Mouse (Mus musculus): Measurements from ENCODE around the gene Fam178b. TPM values are rescaled to one million over a fixed set of nuclear protein-coding genes. Genes with fewer than 3 reads are reported as not detected.

The Fam178b gene
- polyA plus RNA-seq, 1 experiment from 2014 or later, result 3.5 TPM

- ATAC-seq (ENCODE audit: insufficient number of reproducible peaks, low FRiP score, low TSS enrichment, low read depth), result no peak
- Histone ChIP-seq H3K4me2 (replicated peaks) (no peak overlapping the region), H3K9ac (no peak overlapping the region), H3K27ac (replicated peaks) (0 out of 2 replicates have a peak overlapping the region, but pooled peaks have one; percentile 81), H3K4me1 (peaks cover 65% of the 10 kb centered on the region), H3K36me3 (peaks cover 66% of the 10 kb centered on the region), H3K9me3 (replicated peaks) (no peaks in the 10 kb centered on the region), H3K4me3 (replicated peaks) (no peak overlapping the region), H3K27me3 (no peaks in the 10 kb centered on the region)
- 81% methylated on average over 20 of the region's 20 CpGs for WGBS
Measured at GRCm38 (mm10) chr1:36550075-36550863, 132.7 kb downstream of the Fam178b start.

GRCm38 (mm10) chr1:36549491-36549890 lies 133.5 kb downstream of the Fam178b start:
- peak overlapping the region; percentile 12; the same call in 1 of the 2 replicates for H3K4me2 ChIP-seq (replicated peaks)
- no peaks in the 10 kb centered on the region for H3K27me3 ChIP-seq
- ATAC-seq (ENCODE audit: insufficient number of reproducible peaks, low FRiP score, low TSS enrichment, low read depth), result no peak
- no peaks in the 10 kb centered on the region for H3K9me3 ChIP-seq (replicated peaks)
- peaks cover 60% of the 10 kb centered on the region for H3K36me3 ChIP-seq
- H3K27ac ChIP-seq (replicated peaks), result peak overlapping the region; percentile 81; the same call in 1 of the 2 replicates
- 0 out of 2 replicates have a peak overlapping the region, but pooled peaks have one; percentile 6 for H3K9ac ChIP-seq
- H3K4me1 ChIP-seq, result peaks cover 57% of the 10 kb centered on the region
- 70% methylated on average over 18 of the region's 18 CpGs for WGBS
- H3K4me3 ChIP-seq (replicated peaks), result no peak overlapping the region

GRCm38 (mm10) chr1:36548771-36549170 lies 134.2 kb downstream of the Fam178b start:
- Histone ChIP-seq H3K9ac (no peak overlapping the region), H3K4me2 (replicated peaks) (peak overlapping the region; percentile 12; the same call in 1 of the 2 replicates), H3K4me3 (replicated peaks) (no peak overlapping the region), H3K27me3 (no peaks in the 10 kb centered on the region), H3K4me1 (peaks cover 50% of the 10 kb centered on the region), H3K36me3 (peaks cover 52% of the 10 kb centered on the region), H3K9me3 (replicated peaks) (no peaks in the 10 kb centered on the region), H3K27ac (replicated peaks) (peak overlapping the region; percentile 81)
- no peak for ATAC-seq (ENCODE audit: insufficient number of reproducible peaks, low FRiP score, low TSS enrichment, low read depth)
- 19% methylated on average over 8 of the region's 8 CpGs for WGBS

DNA sequence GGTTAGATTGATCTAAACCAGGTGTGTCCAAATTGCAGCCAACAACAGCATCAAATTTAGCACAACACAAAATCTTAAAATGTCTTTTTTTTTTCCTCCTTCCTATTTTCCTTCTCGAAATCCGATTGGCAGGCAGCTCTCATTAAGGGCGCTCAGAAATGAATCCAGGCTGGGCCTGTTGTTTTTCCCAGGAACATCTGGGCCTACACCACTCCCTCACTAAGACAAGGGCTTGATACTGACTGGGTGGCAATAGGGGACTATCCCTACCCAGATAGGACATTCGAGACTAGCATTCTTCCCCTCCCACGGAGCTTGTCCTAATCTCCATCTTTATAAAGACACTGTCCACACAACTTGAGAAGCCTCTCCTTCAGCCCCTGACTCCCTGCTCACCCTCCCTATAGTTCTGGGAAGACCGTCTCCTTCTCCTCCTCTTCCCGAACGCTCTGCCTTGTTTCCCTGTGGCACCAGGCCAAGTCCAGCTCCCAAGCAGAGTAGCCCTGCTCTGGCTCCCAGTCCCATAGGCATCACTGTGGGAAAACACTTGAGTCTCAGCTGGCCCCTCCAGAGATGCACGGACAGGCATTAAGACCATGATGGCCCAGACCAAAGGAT lies 134.9 kb downstream of the Fam178b start:
- 20% methylated on average over 9 of the region's 9 CpGs for WGBS
- Histone ChIP-seq H3K36me3 (peaks cover 45% of the 10 kb centered on the region), H3K4me2 (replicated peaks) (no peak overlapping the region), H3K27ac (replicated peaks) (peak overlapping the region; percentile 81), H3K9ac (no peak overlapping the region), H3K9me3 (replicated peaks) (no peaks in the 10 kb centered on the region), H3K27me3 (no peaks in the 10 kb centered on the region), H3K4me3 (replicated peaks) (no peak overlapping the region), H3K4me1 (peaks cover 50% of the 10 kb centered on the region)
- no peak for ATAC-seq (ENCODE audit: insufficient number of reproducible peaks, low FRiP score, low TSS enrichment, low read depth)

- peaks cover 50% of the 10 kb centered on the region for H3K4me1 ChIP-seq
- no peaks in the 10 kb centered on the region for H3K9me3 ChIP-seq (replicated peaks)
- peaks cover 42% of the 10 kb centered on the region for H3K36me3 ChIP-seq
- peak; percentile 95 for ATAC-seq (ENCODE audit: insufficient number of reproducible peaks, low FRiP score, low TSS enrichment, low read depth)
- H3K4me3 ChIP-seq (replicated peaks), result peak within 1 kb of the TSS; percentile 76
- H3K9ac ChIP-seq, result peak within 1 kb of the TSS; percentile 68
- WGBS, result under 1% methylated on average over 43 of the region's 43 CpGs
- peak within 1 kb of the TSS; percentile 81 for H3K27ac ChIP-seq (replicated peaks)
- peak within 1 kb of the TSS; percentile 69 for H3K4me2 ChIP-seq (replicated peaks)
- H3K27me3 ChIP-seq, result no peaks in the 10 kb centered on the region
Measured at GRCm38 (mm10) chr1:36546888-36547471, 136.0 kb downstream of the Fam178b start, which contains the start of gene Ankrd39. Ankrd39 (minus strand) TSS chr1:36547445.

DNA sequence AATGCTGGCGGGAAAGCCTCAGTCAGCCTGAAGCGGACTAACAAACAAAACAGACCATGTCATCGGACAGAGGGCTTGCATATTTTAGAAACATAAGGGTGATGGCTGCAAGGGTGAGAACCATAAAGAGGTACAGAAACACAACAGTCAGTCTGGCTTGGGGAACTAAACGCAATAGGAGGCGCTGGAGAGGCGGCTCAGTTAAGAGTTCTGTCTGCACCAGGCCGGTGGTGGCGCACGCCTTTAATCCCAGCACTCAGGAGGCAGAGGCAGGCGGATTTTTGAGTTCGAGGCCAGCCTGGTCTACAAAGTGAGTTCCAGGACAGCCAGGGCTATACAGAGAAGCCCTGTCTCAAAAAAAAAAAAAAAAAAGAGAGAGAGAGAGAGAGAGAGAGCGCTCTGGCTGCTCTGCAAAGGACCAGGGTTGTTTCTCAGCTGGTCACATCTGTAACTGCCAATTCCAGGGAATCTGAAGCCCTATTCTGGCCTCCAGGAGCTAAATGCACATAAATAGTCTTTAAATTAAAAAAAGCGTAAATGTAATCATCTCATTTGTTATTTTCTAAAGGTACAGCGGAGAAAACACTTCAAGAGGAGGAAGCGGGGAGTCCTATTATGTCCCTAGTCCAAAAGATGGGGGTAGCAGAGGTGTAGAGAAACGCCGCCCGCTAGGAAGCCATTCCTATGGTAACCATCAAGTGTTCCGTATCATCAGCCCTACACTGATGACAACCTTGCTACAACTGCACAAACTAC lies 137.0 kb downstream of the Fam178b start:
- Histone ChIP-seq H3K27ac (replicated peaks) (no peak overlapping the region), H3K4me3 (replicated peaks) (peak overlapping the region; percentile 76), H3K9ac (no peak overlapping the region), H3K27me3 (no peaks in the 10 kb centered on the region), H3K36me3 (peaks cover 41% of the 10 kb centered on the region), H3K9me3 (replicated peaks) (no peaks in the 10 kb centered on the region), H3K4me1 (peaks cover 50% of the 10 kb centered on the region), H3K4me2 (replicated peaks) (peak overlapping the region; percentile 69)
- no peak for ATAC-seq (ENCODE audit: insufficient number of reproducible peaks, low FRiP score, low TSS enrichment, low read depth)
- 65% methylated on average over 19 of the region's 19 CpGs for WGBS

GRCm38 (mm10) chr1:36545382-36545781 lies 137.6 kb downstream of the Fam178b start:
- peaks cover 40% of the 10 kb centered on the region for H3K36me3 ChIP-seq
- H3K4me1 ChIP-seq, result peaks cover 44% of the 10 kb centered on the region
- H3K9me3 ChIP-seq (replicated peaks), result no peaks in the 10 kb centered on the region
- no peaks in the 10 kb centered on the region for H3K27me3 ChIP-seq
- H3K4me2 ChIP-seq (replicated peaks), result no peak overlapping the region
- 66% methylated on average over 2 of the region's 2 CpGs for WGBS
- H3K9ac ChIP-seq, result no peak overlapping the region
- no peak for ATAC-seq (ENCODE audit: insufficient number of reproducible peaks, low FRiP score, low TSS enrichment, low read depth)
- no peak overlapping the region for H3K27ac ChIP-seq (replicated peaks)
- H3K4me3 ChIP-seq (replicated peaks), result no peak overlapping the region

- 91% methylated on average over 9 of the region's 9 CpGs for WGBS
- Histone ChIP-seq H3K36me3 (peaks cover 37% of the 10 kb centered on the region), H3K27ac (replicated peaks) (no peak overlapping the region), H3K4me3 (replicated peaks) (no peak overlapping the region), H3K9ac (no peak overlapping the region), H3K4me1 (peaks cover 20% of the 10 kb centered on the region), H3K4me2 (replicated peaks) (no peak overlapping the region), H3K27me3 (no peaks in the 10 kb centered on the region), H3K9me3 (replicated peaks) (no peaks in the 10 kb centered on the region)
- no peak for ATAC-seq (ENCODE audit: insufficient number of reproducible peaks, low FRiP score, low TSS enrichment, low read depth)
Measured at GRCm38 (mm10) chr1:36542925-36543324, 140.1 kb downstream of the Fam178b start.

DNA sequence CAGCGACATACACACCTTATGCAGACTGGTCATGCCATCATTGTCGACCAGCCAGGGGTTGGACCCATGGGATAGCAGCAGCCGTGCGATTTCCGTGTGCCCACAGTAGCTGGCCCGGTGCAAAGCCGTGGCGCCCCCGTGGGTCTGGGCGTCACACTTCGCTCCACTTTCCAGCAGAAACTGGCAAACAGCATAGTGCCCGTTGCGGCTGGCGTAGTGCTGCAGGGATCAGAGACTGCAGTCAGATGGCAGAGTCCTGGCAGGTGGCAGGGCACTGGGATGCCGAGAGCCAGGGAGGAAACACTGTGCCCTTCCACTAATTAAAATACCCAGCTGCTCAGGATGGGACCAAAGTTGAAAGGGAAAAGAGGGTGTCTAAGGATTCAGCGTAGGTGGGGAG lies 141.1 kb downstream of the Fam178b start:
- WGBS, result 96% methylated on average over 16 of the region's 16 CpGs
- ATAC-seq (ENCODE audit: insufficient number of reproducible peaks, low FRiP score, low TSS enrichment, low read depth), result no peak
- H3K4me3 ChIP-seq (replicated peaks), result no peak overlapping the region

DNA sequence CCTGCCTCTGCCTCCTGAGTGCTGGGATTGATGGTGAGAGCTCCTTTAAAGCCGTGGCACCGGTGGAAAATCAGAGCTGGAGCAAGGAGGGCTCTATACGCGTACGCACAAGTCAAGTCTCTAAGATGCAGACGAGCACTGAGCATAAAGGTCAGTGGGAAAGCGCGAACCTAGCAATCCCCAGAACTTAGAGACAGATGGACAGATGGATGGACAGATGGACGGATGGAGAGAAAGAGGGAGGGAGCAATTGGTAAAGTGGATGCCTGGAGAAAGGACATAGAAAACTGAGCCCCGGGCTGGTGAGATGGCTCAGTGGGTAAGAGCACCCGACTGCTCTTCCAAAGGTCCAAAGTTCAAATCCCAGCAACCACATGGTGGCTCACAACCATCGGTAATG lies 142.2 kb downstream of the Fam178b start:
- Histone ChIP-seq H3K4me3 (replicated peaks) (no peak overlapping the region), H3K36me3 (peaks cover 37% of the 10 kb centered on the region), H3K4me1 (peaks cover 5% of the 10 kb centered on the region; the same call in 1 of the 2 replicates), H3K4me2 (replicated peaks) (no peak overlapping the region), H3K27me3 (no peaks in the 10 kb centered on the region), H3K9me3 (replicated peaks) (no peaks in the 10 kb centered on the region), H3K27ac (replicated peaks) (no peak overlapping the region), H3K9ac (no peak overlapping the region)
- 95% methylated on average over 12 of the region's 12 CpGs for WGBS
- no peak for ATAC-seq (ENCODE audit: insufficient number of reproducible peaks, low FRiP score, low TSS enrichment, low read depth)

More for the DNA sequence above, 141.1 kb downstream of the Fam178b start:
- Histone ChIP-seq H3K27me3 (no peaks in the 10 kb centered on the region), H3K27ac (replicated peaks) (no peak overlapping the region), H3K36me3 (peaks cover 37% of the 10 kb centered on the region), H3K4me2 (replicated peaks) (no peak overlapping the region), H3K9me3 (replicated peaks) (no peaks in the 10 kb centered on the region), H3K9ac (no peak overlapping the region), H3K4me1 (peaks cover 12% of the 10 kb centered on the region)

GRCm38 (mm10) chr1:36540132-36540531 lies 142.9 kb downstream of the Fam178b start:
- Histone ChIP-seq H3K9ac (no peak overlapping the region), H3K4me3 (replicated peaks) (no peak overlapping the region), H3K4me1 (no peaks in the 10 kb centered on the region), H3K4me2 (replicated peaks) (no peak overlapping the region), H3K27me3 (no peaks in the 10 kb centered on the region), H3K36me3 (peaks cover 37% of the 10 kb centered on the region), H3K27ac (replicated peaks) (no peak overlapping the region), H3K9me3 (replicated peaks) (no peaks in the 10 kb centered on the region)
- no peak for ATAC-seq (ENCODE audit: insufficient number of reproducible peaks, low FRiP score, low TSS enrichment, low read depth)
- WGBS, result 85% methylated on average over 11 of the region's 11 CpGs
